Mouse (Mus musculus) forebrain, embryonic 11.5 days (tissue): ENCODE results near the gene Gcg. TPM values are rescaled to one million over a fixed set of nuclear protein-coding genes. Genes with fewer than 3 reads are reported as not detected.
A peak's percentile ranks its signal among the peaks of the same experiment; 100 is the strongest.

Experiments
- ATAC-seq: fragments of 200-750 bp; cut with Nextera tagmentation; replicated peaks from 2 replicates; pipeline ENCODE4 v1.8.0; 2017; ENCODE audit warnings: moderate TSS enrichment; ENCODE audit not compliant: low FRiP score
- DNase-seq: peaks from one replicate; pipeline ENCODE4 v3.0.0-alpha.2; 2017; ENCODE audit warnings: low spot score
- H3K27ac ChIP-seq: fragments of 300-500 bp; sonication (generic); 2 replicates; pipeline ENCODE4 v1.5.1; 2014; ENCODE audit warnings: low read depth, low read length
- H3K27me3 ChIP-seq: fragments of 300-500 bp; sonication (generic); 2 replicates; pipeline ENCODE4 v1.6.1; 2014; ENCODE audit warnings: mild to moderate bottlenecking, low read length, mixed read lengths; ENCODE audit not compliant: control insufficient read depth, insufficient read depth
- H3K36me3 ChIP-seq: fragments of 300-500 bp; sonication (generic); 2 replicates; pipeline ENCODE4 v1.6.1; 2014; ENCODE audit warnings: mild to moderate bottlenecking, low read length, moderate library complexity, mixed read lengths; ENCODE audit not compliant: control insufficient read depth, insufficient read depth
- H3K4me1 ChIP-seq: fragments of 300-500 bp; sonication (generic); replicated peaks from 2 replicates; pipeline ENCODE4 v1.6.1; 2014; ENCODE audit warnings: low read length, mixed read lengths; ENCODE audit not compliant: control insufficient read depth, insufficient read depth
- H3K4me2 ChIP-seq: fragments of 300-500 bp; sonication (generic); 2 replicates; pipeline ENCODE4 v1.6.1; 2014; ENCODE audit warnings: low read depth, mild to moderate bottlenecking, low read length, moderate library complexity, mixed read lengths; ENCODE audit not compliant: severe bottlenecking
- H3K4me3 ChIP-seq: fragments of 300-500 bp; sonication (generic); 2 replicates; pipeline ENCODE4 v1.5.1; 2014; ENCODE audit warnings: low read depth, low read length
- H3K9ac ChIP-seq: fragments of 300-500 bp; sonication (generic); 2 replicates; pipeline ENCODE4 v1.6.1; 2014; ENCODE audit warnings: low read length
- H3K9me3 ChIP-seq: fragments of 300-500 bp; sonication (generic); 2 replicates; pipeline ENCODE4 v1.6.1; 2016; ENCODE audit warnings: low read length, mixed read lengths; ENCODE audit not compliant: control insufficient read depth
- WGBS: fragments of 180-500 bp; shearing (Covaris S2); extraction: QIAGEN DNeasy Blood & Tissue Kit; methylation state at CpG from one replicate; pipeline ENCODE4 v1.1.7; 2014; 5-methylcytosine and 5-hydroxymethylcytosine counted together
- polyA plus RNA-seq: library from polyadenylated mRNA; unstranded; fragments of >200 nt; fragmentation: Nextera tagmentation; extraction: Ambion mirVana; gene quantifications from 2 replicates; pipeline ENCODE4 v1.2.1, GENCODE M21; 2014

Gcg gene
- polyA plus RNA-seq, 1 experiment from 2014 or later: not detected

GRCm38 (mm10) chr2:62480285-62481198 lies 2.9 kb downstream of the Gcg start:
- Histone ChIP-seq H3K4me1 (no peaks in the 10 kb centered on the region), H3K4me2 (no peak overlapping the region), H3K4me3 (no peak overlapping the region), H3K27me3 (no peaks in the 10 kb centered on the region), H3K27ac (no peak overlapping the region), H3K36me3 (no peaks in the 10 kb centered on the region), H3K9me3 (no peaks in the 10 kb centered on the region), H3K9ac (no peak overlapping the region)
- no peak for ATAC-seq
- 80% methylated on average over 9 of the region's 9 CpGs for WGBS
- no peak for DNase-seq

GRCm38 (mm10) chr2:62469551-62469950 lies 13.9 kb downstream of the Gcg start:
- Histone ChIP-seq H3K4me1 (no peaks in the 10 kb centered on the region), H3K4me2 (no peak overlapping the region), H3K27ac (no peak overlapping the region), H3K36me3 (no peaks in the 10 kb centered on the region), H3K4me3 (no peak overlapping the region), H3K9ac (no peak overlapping the region), H3K9me3 (no peaks in the 10 kb centered on the region), H3K27me3 (no peaks in the 10 kb centered on the region)
- 90% methylated on average over 9 of the region's 9 CpGs for WGBS
- ATAC-seq (no peak), DNase-seq (no peak)

GRCm38 (mm10) chr2:62463287-62463686 lies 20.2 kb downstream of the Gcg start:
- H3K4me3 ChIP-seq: no peak overlapping the region
- no peak overlapping the region for H3K27ac ChIP-seq
- no peaks in the 10 kb centered on the region for H3K4me1 ChIP-seq
- H3K9me3 ChIP-seq: no peaks in the 10 kb centered on the region
- WGBS: 93% methylated on average over 2 of the region's 2 CpGs
- H3K4me2 ChIP-seq: no peak overlapping the region
- DNase-seq: no peak
- ATAC-seq: no peak
- no peaks in the 10 kb centered on the region for H3K27me3 ChIP-seq
- no peaks in the 10 kb centered on the region for H3K36me3 ChIP-seq
- H3K9ac ChIP-seq: no peak overlapping the region

- DNase-seq (no peak), ATAC-seq (no peak)
- Histone ChIP-seq H3K36me3 (no peaks in the 10 kb centered on the region), H3K4me2 (no peak overlapping the region), H3K27me3 (no peaks in the 10 kb centered on the region), H3K9ac (no peak overlapping the region), H3K4me3 (no peak overlapping the region), H3K9me3 (no peaks in the 10 kb centered on the region), H3K27ac (no peak overlapping the region), H3K4me1 (no peaks in the 10 kb centered on the region)
- 83% methylated on average over 2 of the region's 2 CpGs for WGBS
These were observed 21.3 kb downstream of the Gcg start for GRCm38 (mm10) chr2:62462174-62462573.

- 85% methylated on average over 12 of the region's 12 CpGs for WGBS
- Histone ChIP-seq H3K4me3 (no peak overlapping the region), H3K4me2 (no peak overlapping the region), H3K36me3 (no peaks in the 10 kb centered on the region), H3K4me1 (no peaks in the 10 kb centered on the region), H3K27me3 (no peaks in the 10 kb centered on the region), H3K9ac (no peak overlapping the region), H3K27ac (no peak overlapping the region), H3K9me3 (no peaks in the 10 kb centered on the region)
- no peak for ATAC-seq
- no peak for DNase-seq
These were observed 22.5 kb downstream of the Gcg start for GRCm38 (mm10) chr2:62460815-62461450.

- no peak overlapping the region for H3K9ac ChIP-seq
- 0 out of 2 replicates have a peak, but pooled peaks have one; percentile 19 for ATAC-seq
- H3K27ac ChIP-seq: no peak overlapping the region
- no peaks in the 10 kb centered on the region for H3K9me3 ChIP-seq
- no peaks in the 10 kb centered on the region for H3K27me3 ChIP-seq
- H3K4me2 ChIP-seq: no peak overlapping the region
- no peak overlapping the region for H3K4me3 ChIP-seq
- H3K36me3 ChIP-seq: no peaks in the 10 kb centered on the region
- 79% methylated on average over 7 of the region's 7 CpGs for WGBS
- H3K4me1 ChIP-seq: no peaks in the 10 kb centered on the region
- DNase-seq: no peak
These were observed 23.2 kb downstream of the Gcg start for GRCm38 (mm10) chr2:62460231-62460710.

GRCm38 (mm10) chr2:62459241-62460174 lies 23.9 kb downstream of the Gcg start:
- no peak overlapping the region for H3K4me3 ChIP-seq
- no peaks in the 10 kb centered on the region for H3K4me1 ChIP-seq
- H3K4me2 ChIP-seq: no peak overlapping the region
- DNase-seq (no peak), ATAC-seq (no peak)
- no peaks in the 10 kb centered on the region for H3K36me3 ChIP-seq
- H3K9ac ChIP-seq: no peak overlapping the region
- WGBS: 71% methylated on average over 18 of the region's 18 CpGs
- H3K27ac ChIP-seq: no peak overlapping the region
- no peaks in the 10 kb centered on the region for H3K9me3 ChIP-seq
- no peaks in the 10 kb centered on the region for H3K27me3 ChIP-seq

- H3K4me2 ChIP-seq: no peak overlapping the region
- no peak overlapping the region for H3K27ac ChIP-seq
- no peaks in the 10 kb centered on the region for H3K4me1 ChIP-seq
- no peak overlapping the region for H3K4me3 ChIP-seq
- ATAC-seq (no peak), DNase-seq (no peak)
- H3K9me3 ChIP-seq: no peaks in the 10 kb centered on the region
- no peaks in the 10 kb centered on the region for H3K36me3 ChIP-seq
- no peaks in the 10 kb centered on the region for H3K27me3 ChIP-seq
- WGBS: 45% methylated on average over 9 of the region's 9 CpGs
- H3K9ac ChIP-seq: no peak overlapping the region
These were observed 25.4 kb downstream of the Gcg start for GRCm38 (mm10) chr2:62458070-62458469.
